Mouse (Mus musculus) regulatory T cell (primary cell): ENCODE data around the gene Rpl27.
"Not testable (repeated sequence)": the region's sequence is repeated elsewhere in the genome, so short reads cannot be mapped to it uniquely, and the experiment has no call there.

Source experiments
- in situ Hi-C: fragments of 300-600 bp; cut with MboI, MseI; formaldehyde crosslinking; loops from one replicate; pipeline ENCODE4 v1.15.1; 2025; ENCODE audit warnings: high pct_unique_total_duplicates

The Rpl27 gene

DNA sequence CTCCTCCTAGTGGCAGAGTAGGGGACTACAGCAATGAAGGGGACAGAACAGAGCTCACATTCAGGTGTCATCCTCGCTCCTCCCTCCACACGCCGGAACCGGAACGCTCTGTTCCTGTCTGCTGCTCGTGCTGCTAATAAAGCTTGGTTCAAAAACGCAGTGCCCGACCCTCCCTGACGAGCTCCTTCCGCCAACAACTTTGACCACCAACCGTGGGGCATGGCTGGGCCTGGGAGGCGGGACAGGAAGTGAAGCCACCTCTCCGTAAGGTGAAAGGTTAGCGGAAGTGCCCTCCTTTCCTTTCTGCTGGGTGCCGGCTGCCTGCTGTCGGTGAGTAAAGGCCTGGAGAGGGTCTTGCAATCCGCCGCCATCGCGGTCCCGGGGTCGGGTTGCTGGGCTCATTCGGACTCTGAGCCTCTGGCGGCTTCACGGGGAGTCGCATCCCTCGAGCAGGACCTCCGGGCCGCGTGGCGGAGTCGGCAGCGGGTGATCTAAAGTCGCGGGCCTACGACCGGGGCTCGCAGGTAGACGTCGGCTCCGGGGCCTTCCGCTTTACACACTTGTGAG lies at the start of gene Rpl27:
Gene Rpl27 (plus strand): TSS at position 172 of the 567 bp plus-strand sequence.
- in situ Hi-C loops, result no loop called here

- in situ Hi-C loops, result no loop called here
These were observed 47.0 kb upstream of the Rpl27 start for GRCm38 (mm10) chr11:101395110-101395509.

DNA sequence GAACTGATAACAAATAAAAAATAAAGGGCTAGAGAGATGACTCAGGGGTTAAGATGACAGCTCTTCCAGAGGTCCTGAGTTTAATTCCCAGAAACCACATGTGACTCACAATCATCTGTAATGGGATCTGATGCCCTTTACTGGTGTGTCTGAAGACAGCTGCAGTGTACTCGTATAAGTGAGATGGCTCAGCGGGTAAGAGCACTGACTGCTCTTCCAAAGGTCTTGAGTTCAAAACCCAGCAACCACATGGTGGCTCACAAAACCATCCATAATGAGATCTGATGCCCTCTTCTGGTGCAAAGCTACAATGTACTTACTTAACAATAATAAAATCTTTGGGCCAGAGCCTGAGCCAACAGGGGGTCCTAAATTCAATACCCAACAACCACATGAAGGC lies 26.8 kb upstream of the Rpl27 start:
- in situ Hi-C loops, result loop anchor here (5.0 kb wide), 1 partner anchor 83 kb away; the partner anchor contains the start of gene Aoc3

GRCm38 (mm10) chr11:101416433-101417100 lies 25.5 kb upstream of the Rpl27 start:
- in situ Hi-C loops, result loop anchor here (5.0 kb wide), 1 partner anchor 84 kb away; the partner anchor contains the start of gene Aoc3

DNA sequence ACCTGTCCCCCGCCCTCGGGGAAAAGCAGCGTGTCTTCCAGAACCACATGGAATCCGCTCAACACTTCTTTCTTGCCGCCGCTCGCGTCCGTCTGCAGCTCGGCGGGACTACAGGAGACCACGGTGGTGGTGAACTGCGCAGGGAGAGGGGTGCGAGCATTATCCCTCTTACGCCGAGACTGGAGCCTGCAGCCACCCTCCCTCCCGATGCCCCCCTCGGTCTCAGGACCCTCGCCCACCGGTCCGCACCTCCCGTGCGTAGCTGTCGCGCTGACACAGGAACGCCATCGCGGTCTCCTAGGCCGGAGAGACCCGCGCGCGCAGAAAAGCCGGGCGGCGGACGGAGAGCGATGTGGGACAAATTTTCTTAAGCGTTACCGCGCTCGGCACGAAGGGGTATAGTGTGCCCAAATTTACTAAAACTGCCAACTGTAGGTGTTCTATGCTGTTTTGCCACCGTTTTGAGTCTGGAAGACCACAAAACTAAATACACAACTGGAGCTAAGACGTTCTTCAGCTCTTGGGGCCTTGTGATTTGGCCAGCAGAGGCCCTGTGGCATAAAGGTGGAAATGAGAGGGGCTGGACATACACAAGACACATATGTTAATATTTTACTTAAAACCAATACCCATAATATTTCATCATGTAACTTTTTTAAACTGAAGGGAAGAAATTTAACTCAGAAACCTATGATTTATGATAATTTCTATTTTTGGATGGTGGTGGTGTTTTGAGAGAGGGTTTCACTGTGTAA lies 24.8 kb upstream of the Rpl27 start, which contains the start of gene Aarsd1:
Gene Aarsd1 (minus strand): TSS at position 515 of the 755 bp plus-strand sequence.
- in situ Hi-C loops, result loop anchor here (5.0 kb wide), 1 partner anchor 85 kb away; the partner anchor contains the start of gene Aoc3

GRCm38 (mm10) chr11:101418991-101419390 lies 23.1 kb upstream of the Rpl27 start:
- in situ Hi-C loops, result loop anchor here (5.0 kb wide), 1 partner anchor 87 kb away; the partner anchor contains the start of gene Aoc3

DNA sequence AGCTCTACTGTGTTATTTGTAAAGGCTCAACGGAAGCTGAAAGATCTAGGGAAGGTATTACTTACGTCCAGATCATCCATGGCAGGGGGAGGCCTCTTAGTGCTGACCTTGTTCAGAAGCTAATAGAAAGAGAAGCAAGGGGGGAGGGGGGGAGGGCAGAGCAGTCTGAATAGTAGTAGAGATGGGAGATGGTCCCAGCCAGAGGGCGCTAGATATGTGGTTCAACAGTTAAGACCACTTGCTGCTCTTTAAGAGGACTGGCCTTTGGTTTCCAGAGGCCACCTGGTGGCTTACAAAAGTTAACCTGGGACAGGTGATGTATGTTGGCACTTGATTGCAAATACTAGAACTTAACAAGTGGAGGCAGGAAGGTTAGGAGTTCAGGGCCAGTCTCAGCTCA lies 22.5 kb upstream of the Rpl27 start:
- in situ Hi-C loops, result loop anchor here (5.0 kb wide), 1 partner anchor 87 kb away; the partner anchor contains the start of gene Aoc3

GRCm38 (mm10) chr11:101420148-101420547 lies 21.9 kb upstream of the Rpl27 start:
- in situ Hi-C loops, result no loop called here

GRCm38 (mm10) chr11:101424105-101424851 lies 17.8 kb upstream of the Rpl27 start, which contains the start of gene Gm27029:
TSS of gene Gm27029 (minus strand) at chr11:101424796.
- in situ Hi-C loops, result no loop called here

GRCm38 (mm10) chr11:101424925-101425813 lies 16.9 kb upstream of the Rpl27 start, which contains the start of the genes Rundc1 and Ptges3l:
TSS of gene Rundc1 (plus strand) at chr11:101425085.
TSS of gene Ptges3l (minus strand) at chr11:101425333.
- in situ Hi-C loops, result no loop called here

DNA sequence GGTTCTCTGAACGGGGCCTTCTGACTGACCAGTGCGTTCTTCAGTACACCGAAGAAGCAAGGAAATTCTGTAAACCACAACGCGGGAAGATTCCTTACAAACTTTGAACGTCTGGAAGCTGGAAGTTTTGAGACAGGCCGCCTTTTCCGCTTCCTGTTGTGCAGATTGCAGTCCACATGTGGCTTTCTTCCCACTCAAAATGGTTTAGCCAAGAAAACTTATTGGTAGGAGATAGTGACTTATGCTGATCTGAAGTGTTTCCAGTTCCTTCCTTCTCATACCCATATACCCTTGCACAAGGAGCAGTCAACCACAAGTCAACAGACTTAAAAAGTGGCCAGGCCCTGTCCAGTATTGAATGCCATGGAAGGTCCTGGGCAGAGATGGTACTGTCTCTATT lies 15.9 kb upstream of the Rpl27 start:
- in situ Hi-C loops, result no loop called here

GRCm38 (mm10) chr11:101431327-101431726 lies 10.8 kb upstream of the Rpl27 start:
- in situ Hi-C loops, result loop anchor here (10.0 kb wide), 1 partner anchor 1453 kb away; the partner anchor contains the start of genes Ccdc103, Eftud2 and Fam187a

DNA sequence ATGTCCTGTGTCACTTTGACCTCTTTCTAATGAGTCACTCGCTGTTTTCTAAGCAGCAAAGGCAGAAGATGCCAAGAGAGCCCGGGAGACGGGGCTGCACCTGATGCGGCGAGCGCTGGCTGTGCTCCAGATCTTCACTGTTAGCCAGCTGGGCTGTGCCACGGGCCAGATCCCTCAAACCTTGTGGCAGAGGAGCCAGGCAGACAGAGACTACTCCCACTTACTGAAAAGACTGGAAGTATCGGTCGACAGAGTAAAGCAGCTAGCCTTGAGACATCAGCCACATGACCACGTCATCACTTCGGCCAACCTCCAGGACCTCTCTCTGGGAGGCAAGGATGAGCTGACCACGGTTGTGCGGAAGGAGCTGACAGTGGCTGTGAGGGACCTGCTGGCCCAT lies 8.7 kb upstream of the Rpl27 start:
- in situ Hi-C loops, result loop anchor here (10.0 kb wide), 1 partner anchor 1451 kb away; the partner anchor contains the start of genes Ccdc103, Eftud2 and Fam187a

DNA sequence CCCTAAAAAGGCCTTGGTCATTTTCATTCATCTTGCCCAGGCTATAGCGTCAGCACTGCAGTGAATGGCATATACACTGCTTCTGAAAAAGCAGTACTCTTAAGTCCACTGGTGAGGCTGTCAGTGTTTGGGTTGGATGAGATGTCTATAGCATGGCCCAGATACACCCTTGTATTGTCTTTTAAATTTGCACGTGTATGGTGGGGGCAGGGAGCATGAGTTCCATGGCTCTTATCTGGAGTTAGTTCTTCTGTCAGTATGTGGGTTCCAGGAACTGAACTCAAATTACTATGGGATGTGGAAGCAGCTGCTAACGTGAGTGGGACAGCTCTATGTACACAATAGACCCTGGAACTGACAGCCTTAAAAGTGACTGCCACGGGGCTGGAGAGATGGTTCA lies 6.3 kb upstream of the Rpl27 start:
- in situ Hi-C loops, result loop anchor here (10.0 kb wide), 1 partner anchor 1449 kb away; the partner anchor contains the start of genes Ccdc103, Eftud2 and Fam187a

DNA sequence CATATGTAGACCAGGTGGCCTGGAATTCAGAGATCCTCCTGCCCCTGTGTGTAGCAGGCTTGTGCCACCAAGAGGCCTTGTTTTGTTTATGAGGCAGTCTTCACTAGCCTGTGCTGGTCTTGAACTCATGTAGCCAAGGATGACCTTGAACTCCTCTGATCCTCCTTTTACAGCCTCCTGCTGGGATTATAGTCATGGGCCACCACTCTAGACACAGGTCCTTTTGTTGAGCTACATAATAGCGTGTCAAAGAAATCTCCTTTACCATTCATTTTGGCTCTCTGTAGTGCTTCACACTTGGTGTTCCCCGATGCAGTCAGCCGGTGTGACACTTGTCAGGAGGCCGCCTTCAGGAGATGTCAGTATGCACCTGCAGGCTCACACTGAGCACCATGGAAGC lies 5.2 kb upstream of the Rpl27 start:
- in situ Hi-C loops, result loop anchor here (10.0 kb wide), 1 partner anchor 1448 kb away; the partner anchor contains the start of genes Ccdc103, Eftud2 and Fam187a

- in situ Hi-C loops, result loop anchor here (10.0 kb wide), 1 partner anchor 1447 kb away; the partner anchor contains the start of genes Ccdc103, Eftud2 and Fam187a
These were observed 4.1 kb upstream of the Rpl27 start for GRCm38 (mm10) chr11:101438006-101438405.

DNA sequence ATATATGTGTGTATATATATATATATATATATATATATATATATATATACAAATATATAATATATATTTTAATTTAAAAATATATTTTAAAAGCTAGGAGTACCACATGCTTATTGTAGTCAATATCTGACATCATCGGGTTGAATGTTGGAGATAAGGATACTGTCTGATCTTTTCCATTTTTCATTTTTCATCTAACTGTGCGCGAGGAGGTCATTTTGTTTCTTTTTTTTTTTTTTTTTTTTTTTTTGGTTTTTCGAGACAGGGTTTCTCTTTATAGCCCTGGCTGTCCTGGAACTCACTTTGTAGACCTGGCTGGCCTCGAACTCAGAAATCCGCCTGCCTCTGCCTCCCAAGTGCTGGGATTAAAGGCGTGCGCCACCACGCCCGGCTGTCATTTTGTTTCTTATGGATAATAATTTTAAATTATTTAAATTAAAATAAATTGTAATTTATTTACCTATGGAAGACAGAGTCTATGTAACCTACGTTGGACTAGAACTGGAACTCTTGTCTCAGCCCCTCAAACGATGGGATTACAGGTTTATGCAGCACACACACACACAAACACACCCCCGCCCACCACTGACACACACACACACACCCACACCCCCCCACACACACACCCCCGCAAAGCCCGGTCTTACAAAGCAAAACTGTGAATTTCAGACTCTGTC lies 510 bp upstream of the Rpl27 start:
- in situ Hi-C loops, result not testable (repeated sequence)

DNA sequence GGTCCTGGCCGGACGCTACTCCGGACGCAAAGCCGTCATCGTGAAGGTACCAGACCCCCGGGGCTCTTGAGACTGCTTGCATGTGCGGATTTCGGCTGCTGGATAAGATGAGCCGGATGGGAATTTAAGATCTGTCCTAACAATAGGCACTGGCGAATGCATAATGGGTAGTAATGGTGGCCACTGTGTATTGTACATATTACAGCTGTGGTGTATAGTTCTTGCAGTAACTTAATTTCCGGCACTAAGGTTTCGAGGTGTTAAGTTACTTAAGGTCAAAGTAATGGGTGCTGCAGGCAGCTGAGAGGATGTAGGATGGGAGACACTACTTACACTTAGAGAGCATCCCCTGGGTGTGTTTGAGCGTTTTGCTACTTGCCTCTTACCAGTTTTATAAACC lies 662 bp downstream of the Rpl27 start:
- in situ Hi-C loops, result no loop called here

DNA sequence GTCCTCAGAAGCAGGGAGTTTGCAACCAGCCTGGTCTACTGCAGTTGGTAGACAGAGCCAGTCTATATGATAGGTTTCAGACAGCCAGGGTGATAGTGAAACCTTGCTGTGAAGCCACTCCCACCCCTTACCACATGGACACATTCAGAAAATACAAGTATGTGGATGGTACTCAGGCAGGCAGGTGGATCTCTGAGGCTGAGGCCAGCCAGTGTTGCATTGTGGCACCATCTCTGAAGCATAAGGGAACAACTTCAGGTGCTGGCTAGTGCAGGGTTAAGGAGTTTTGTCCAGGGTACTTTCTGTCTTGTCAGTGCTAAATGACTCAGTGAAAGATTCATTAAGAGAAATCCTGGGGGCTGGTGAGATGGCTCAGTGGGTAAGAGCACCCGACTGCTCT lies 4.2 kb downstream of the Rpl27 start:
- in situ Hi-C loops, result no loop called here
